Mouse (Mus musculus): ENCODE data around the gene Phykpl.

Gene Phykpl

GRCm38 (mm10) chr11:51584431-51585248, at the start of gene Phykpl:
Gene Phykpl (plus strand): TSS chr11:51584757.
- peak; percentile 95 for DNase-seq (ENCODE audit: low read depth, low spot score)

- no peak for DNase-seq (ENCODE audit: low read depth, low spot score)
Measured at GRCm38 (mm10) chr11:51538388-51538787, 46.2 kb upstream of the Phykpl start.

DNA sequence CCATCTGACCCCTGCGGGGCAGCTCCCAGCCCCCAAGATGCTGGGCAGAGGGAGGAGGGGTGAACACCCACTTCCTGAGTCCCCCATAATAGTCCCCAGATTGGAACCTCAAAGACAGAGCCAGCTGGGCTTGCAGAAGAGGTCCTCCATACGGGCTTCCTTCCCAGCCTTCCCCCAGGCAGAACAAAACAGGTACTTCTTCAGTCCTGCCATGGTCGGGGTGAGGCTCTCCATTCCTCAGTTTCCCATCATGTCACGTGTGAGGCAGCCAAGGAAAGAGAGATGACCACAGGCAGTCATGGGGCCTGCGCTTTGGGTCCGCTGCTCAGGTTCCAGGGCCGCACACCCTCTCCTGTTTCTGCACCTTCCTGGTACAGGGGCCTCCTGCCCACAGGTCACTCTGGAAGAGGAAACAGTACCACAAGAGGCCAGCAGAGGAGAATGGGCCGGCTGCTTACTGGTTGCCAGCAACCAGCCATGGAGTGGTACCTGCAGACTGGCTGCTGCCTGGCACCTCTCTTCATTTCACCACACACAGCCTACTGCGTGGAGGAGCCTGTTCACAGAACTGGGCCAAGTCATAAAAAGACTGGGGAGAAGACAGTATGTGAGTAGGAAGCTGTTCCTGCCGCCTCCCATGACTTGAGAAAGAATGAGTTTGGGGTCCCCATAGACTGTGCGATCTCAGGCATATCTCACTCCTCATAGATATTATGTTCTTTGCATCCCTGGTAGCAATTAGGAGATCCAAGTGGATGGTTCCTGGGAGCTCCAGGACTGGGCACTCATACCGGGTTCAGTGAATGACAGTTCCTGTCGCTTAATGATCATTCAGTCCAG, 45.4 kb upstream of the Phykpl start:
- no peak for DNase-seq (ENCODE audit: low read depth, low spot score)

DNA sequence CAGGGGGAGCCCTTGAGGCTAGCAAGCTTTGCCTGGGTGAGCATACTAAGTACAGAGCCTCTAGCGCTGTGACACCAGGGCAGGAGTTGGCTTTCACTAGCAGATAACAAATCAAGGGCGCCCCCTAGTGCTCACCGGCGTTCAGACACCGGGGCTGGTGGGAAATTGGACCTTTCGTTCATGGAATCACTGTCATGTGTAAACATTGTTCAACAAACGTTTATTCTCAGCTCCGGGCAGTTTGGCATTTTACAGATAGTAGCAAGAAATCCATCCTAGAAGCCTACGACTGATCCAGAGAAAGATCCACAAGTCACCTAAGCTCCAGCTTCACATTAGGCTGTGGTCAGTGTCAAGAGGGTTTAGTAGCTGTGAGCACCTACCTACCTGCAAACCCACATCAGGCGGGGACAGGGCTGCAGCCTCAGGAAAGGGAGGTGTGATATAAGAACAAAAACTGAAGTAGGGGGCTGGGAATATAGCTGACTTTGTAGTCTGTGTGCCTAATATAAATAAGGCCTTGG, 44.7 kb upstream of the Phykpl start:
- DNase-seq (ENCODE audit: low read depth, low spot score): peak; percentile 92

DNA sequence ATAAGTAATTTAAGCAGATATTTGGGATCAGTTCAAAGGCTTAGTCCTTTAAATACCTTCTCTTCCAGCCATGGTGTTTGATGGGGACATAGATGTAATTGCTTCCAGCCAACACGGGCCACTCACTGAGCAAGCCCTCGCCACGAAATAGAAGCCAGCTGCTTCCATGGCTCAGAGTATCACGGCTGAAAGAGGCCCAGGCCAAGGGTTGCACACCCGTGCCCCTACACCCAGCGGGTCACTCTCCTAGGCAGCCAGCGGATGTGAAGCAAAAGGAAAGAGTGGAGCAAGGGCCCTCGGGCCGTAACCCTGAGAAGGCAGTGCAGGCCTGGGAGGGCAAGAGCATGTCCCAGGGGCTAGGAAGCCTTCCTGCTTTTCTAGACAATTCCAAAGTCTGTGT, 42.1 kb upstream of the Phykpl start:
- no peak for DNase-seq (ENCODE audit: low read depth, low spot score)

GRCm38 (mm10) chr11:51543487-51544050, 41.0 kb upstream of the Phykpl start:
- DNase-seq (ENCODE audit: low read depth, low spot score): no peak

GRCm38 (mm10) chr11:51544413-51544812, 40.1 kb upstream of the Phykpl start:
- no peak for DNase-seq (ENCODE audit: low read depth, low spot score)

- DNase-seq (ENCODE audit: low read depth, low spot score): no peak
Measured at GRCm38 (mm10) chr11:51545811-51546210, 38.7 kb upstream of the Phykpl start.

DNA sequence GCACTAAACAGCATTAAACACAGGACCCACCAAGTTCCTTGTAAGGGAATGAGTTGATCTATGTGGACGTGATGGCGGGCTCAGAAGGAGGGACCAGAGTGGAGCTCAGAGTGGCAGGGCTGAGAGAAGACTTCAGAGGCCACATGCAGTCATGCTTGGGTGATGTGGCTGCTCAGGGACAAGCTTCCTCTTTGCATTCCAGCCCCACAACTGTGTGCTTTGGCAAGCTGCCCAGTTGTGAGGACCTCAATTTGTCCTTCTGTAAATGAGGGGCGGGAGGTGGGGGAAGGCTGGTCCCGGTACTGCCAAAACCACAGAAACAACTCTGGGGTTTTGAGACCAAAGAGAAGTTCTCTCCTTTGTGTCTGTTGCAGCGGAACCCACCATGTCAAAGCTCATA, 33.3 kb upstream of the Phykpl start:
- DNase-seq (ENCODE audit: low read depth, low spot score): no peak

GRCm38 (mm10) chr11:51552091-51552490, 32.5 kb upstream of the Phykpl start:
- no peak for DNase-seq (ENCODE audit: low read depth, low spot score)

- no peak for DNase-seq (ENCODE audit: low read depth, low spot score)
Measured at GRCm38 (mm10) chr11:51554590-51554989, 30.0 kb upstream of the Phykpl start.

- no peak for DNase-seq (ENCODE audit: low read depth, low spot score)
Measured at GRCm38 (mm10) chr11:51555066-51555465, 29.5 kb upstream of the Phykpl start.

GRCm38 (mm10) chr11:51563276-51563675, 21.3 kb upstream of the Phykpl start:
- DNase-seq (ENCODE audit: low read depth, low spot score): no peak

GRCm38 (mm10) chr11:51565062-51565461, 19.5 kb upstream of the Phykpl start:
- DNase-seq (ENCODE audit: low read depth, low spot score): no peak

DNA sequence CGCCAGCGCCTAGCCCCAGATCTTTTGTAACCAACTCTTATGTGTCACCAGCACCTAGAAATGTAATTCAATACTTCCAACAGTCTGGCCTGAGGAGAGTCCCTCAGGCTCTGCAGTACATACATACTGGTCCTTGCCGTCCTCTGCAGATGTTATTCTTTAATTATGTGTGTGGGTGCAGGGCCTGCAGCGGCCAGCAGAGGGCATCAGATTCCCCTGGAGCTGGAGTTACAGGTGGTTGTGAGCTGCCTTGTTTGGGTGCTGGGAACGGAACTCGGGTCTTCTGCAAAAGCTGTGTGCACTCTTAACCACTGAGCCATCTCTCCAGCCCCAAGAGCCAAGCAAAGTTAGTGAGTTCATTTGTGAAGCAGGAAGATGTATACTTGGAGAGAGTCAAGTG, 18.6 kb upstream of the Phykpl start:
- no peak for DNase-seq (ENCODE audit: low read depth, low spot score)

- no peak for DNase-seq (ENCODE audit: low read depth, low spot score)
Measured at GRCm38 (mm10) chr11:51568801-51569200, 15.8 kb upstream of the Phykpl start.

DNA sequence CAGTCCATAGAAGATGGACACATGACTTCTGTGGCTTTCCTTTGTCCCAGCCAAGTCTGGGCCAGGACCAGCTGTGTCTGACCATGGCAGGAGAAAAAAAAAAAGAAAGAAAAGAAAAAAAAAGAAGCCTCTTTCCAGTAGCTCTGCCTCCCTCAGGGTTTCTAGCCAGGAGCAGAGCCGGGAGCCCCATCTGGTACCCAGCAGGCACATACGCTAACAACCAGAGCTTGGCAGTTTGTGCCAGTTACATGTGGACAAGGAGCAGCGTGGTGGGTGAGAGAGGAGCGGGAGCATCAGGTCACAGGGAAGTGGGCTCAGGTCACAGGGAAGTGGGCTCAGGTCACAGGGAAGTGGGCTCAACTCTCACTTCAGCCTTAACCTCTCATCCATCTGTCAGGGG, 8.1 kb upstream of the Phykpl start:
- DNase-seq (ENCODE audit: low read depth, low spot score): no peak

DNA sequence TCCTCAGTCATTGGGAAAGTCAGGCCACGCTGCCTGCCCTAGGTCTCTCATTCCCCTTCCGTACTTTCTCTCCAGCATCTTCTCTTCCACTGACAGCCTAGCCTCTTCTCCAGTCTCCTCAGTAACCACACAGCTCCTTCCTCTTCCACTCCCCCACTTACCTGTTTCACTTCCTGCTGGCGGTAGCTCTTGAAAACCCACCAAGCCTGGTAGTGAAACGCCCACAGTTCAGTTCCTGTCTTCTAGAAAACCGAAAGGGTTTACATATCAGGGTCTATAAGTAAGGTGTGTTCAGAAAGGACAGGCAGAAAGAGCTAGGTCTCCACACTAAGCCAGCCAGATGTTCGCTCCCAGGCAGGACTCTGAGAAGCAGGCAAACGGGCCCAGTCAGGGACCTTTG, 7.0 kb upstream of the Phykpl start:
- DNase-seq (ENCODE audit: low read depth, low spot score): peak; percentile 68

- no peak for DNase-seq (ENCODE audit: low read depth, low spot score)
Measured at GRCm38 (mm10) chr11:51579024-51579423, 5.5 kb upstream of the Phykpl start.

DNA sequence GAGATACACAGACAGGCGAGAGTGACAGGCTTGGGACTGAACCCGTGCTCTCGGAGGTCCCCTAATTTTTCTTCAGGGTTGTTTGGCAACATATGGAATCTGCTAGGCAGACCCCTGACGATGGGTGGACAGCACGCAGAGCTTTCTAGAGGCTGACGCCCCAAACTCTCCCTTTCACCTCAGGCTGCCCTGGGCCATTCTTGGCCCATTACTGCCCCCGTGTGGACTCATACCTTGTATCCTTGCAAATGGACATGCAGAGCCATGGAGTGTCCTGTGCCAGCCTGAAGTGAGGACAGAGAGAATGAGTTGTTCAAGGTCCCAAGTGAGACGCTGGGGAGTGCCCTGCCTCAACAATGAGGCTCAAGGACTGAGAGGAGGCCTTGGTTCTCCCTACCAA, 1.8 kb upstream of the Phykpl start:
- DNase-seq (ENCODE audit: low read depth, low spot score): peak; percentile 61

DNA sequence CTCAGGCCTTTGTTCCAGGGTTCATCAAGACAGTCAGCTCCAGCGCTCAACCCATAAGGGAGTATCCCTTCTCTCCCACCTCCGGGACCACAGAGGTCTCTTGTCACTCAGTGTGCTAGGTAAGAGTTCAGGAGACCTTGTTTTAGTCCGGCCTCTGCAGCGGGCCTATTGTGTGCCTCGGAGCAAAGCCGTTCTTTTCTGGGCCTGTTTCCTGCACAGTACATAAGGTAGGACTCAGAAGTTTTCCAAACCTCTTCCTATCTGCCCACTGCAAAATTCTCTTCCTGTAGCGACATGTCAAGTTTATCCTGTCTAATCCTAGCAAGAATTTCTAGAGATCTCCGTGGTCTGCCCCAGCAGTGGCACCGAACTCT, 513 bp upstream of the Phykpl start:
- no peak for DNase-seq (ENCODE audit: low read depth, low spot score)

DNA sequence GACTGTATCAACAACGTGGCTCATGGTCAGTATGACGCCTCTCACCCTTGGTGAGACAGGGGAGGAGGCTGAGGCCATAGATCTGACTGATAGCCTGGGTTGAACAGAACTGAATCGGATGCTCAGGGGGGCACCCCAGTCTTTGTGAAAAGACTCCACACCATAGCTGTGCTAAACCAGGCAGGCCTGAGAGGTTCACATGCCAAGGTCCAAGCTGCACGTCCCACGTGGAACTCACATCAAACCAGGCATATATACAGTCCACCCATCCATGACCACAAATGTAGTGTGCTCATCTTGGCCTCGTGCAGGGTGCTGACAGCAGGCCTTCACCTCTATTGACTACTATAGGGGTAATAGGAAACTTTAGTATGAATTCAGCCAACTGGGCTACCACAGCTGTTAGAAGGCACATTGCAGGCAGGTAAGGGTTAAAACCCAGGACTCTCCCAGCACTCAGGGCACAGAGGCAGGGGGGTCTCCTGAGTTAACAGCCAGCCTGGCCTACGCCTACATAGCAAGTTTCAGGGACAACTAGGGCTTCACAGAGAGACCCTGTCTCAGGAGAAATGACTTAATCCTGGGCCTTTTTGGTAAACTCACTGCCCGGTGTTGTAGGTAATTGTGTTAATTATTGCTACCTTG, 1.2 kb downstream of the Phykpl start:
- no peak for DNase-seq (ENCODE audit: low read depth, low spot score)

All from CD4-positive helper T cell, adult 2 months (primary cell).